In genomic region chr14:103778533-103779151, GRCm38 (mm10) we compare ENCODE assay signal across 8 mouse cellular contexts.
DNase-seq lines count a peak whose midpoint lies in the region; ATAC-seq and TF ChIP-seq lines count a peak whose summit lies in the region.

No protein-coding gene starts in this region.

- WGBS in heart, postnatal 0 days, result 57% methylated on average over 13 of the region's 13 CpGs
- 68% methylated on average over 13 of the region's 13 CpGs for WGBS in heart, embryonic 10.5 days
- WGBS in embryonic facial prominence, embryonic 15.5 days, result 28% methylated on average over 13 of the region's 13 CpGs
- 13% methylated on average over 13 of the region's 13 CpGs for WGBS in midbrain, embryonic 12.5 days
- 73% methylated on average over 13 of the region's 13 CpGs for WGBS in liver, postnatal 0 days (ENCODE audit: insufficient replicate concordance)

- no peak overlapping the region; the same call in 1 of the 2 replicates for H3K9ac ChIP-seq in heart, postnatal 0 days (replicated peaks; ENCODE audit: low read depth, low read length)
- no peak overlapping the region for H3K9ac ChIP-seq in embryonic facial prominence, embryonic 15.5 days
- H3K9ac ChIP-seq in midbrain, embryonic 12.5 days (replicated peaks), result peak overlapping the region; percentile 52; the same call in 1 of the 2 replicates
- no peak overlapping the region for H3K9ac ChIP-seq in liver, postnatal 0 days (replicated peaks)

- peak overlapping the region; percentile 34 for H3K4me3 ChIP-seq in heart, postnatal 0 days (ENCODE audit: low read depth, low read length)
- H3K4me3 ChIP-seq in heart, embryonic 10.5 days, result no peak overlapping the region; the same call in 1 of the 2 replicates
- peak overlapping the region; percentile 29 for H3K4me3 ChIP-seq in embryonic facial prominence, embryonic 15.5 days (replicated peaks)
- H3K4me3 ChIP-seq in midbrain, embryonic 12.5 days, result peak overlapping the region; percentile 23
- H3K4me3 ChIP-seq in liver, postnatal 0 days (ENCODE audit: low read depth, low read length), result no peak overlapping the region

- TF ChIP-seq CTCF in heart, postnatal 0 days (IDR thresholded peaks at IDR 0.05; ENCODE audit: low read depth), result no peak
- TF ChIP-seq CTCF in liver, postnatal 0 days (IDR thresholded peaks at IDR 0.05; ENCODE audit: low read depth), result no peak

- H3K9me3 ChIP-seq in heart, postnatal 0 days (replicated peaks; ENCODE audit: control insufficient read depth, low read length), result no peaks in the 10 kb centered on the region
- H3K9me3 ChIP-seq in heart, embryonic 10.5 days, result no peaks in the 10 kb centered on the region
- H3K9me3 ChIP-seq in embryonic facial prominence, embryonic 15.5 days (replicated peaks), result no peaks in the 10 kb centered on the region
- peaks cover 5% of the 10 kb centered on the region; the same call in 1 of the 2 replicates for H3K9me3 ChIP-seq in midbrain, embryonic 12.5 days
- H3K9me3 ChIP-seq in liver, postnatal 0 days (ENCODE audit: low read length), result no peaks in the 10 kb centered on the region

- no peaks in the 10 kb centered on the region for H3K27me3 ChIP-seq in heart, postnatal 0 days (ENCODE audit: control insufficient read depth, insufficient read depth, low read length)
- no peaks in the 10 kb centered on the region for H3K27me3 ChIP-seq in heart, embryonic 10.5 days (ENCODE audit: insufficient read depth, poor library complexity, severe bottlenecking)
- no peaks in the 10 kb centered on the region for H3K27me3 ChIP-seq in embryonic facial prominence, embryonic 15.5 days
- H3K27me3 ChIP-seq in midbrain, embryonic 12.5 days, result no peaks in the 10 kb centered on the region
- no peaks in the 10 kb centered on the region for H3K27me3 ChIP-seq in liver, postnatal 0 days (ENCODE audit: insufficient read depth, low read length)

- H3K4me2 ChIP-seq in heart, postnatal 0 days (ENCODE audit: low read depth, low read length), result peak overlapping the region; percentile 58
- H3K4me2 ChIP-seq in embryonic facial prominence, embryonic 15.5 days (replicated peaks), result peak overlapping the region; percentile 50
- H3K4me2 ChIP-seq in midbrain, embryonic 12.5 days (replicated peaks), result peak overlapping the region; percentile 47
- no peak overlapping the region for H3K4me2 ChIP-seq in liver, postnatal 0 days (ENCODE audit: low read depth, low read length)

- TF ChIP-seq EP300 in heart, postnatal 0 days (IDR thresholded peaks at IDR 0.05; ENCODE audit: low read depth), result no peak
- no peak for TF ChIP-seq EP300 in liver, postnatal 0 days (IDR thresholded peaks at IDR 0.05; ENCODE audit: low read depth)

- no peak overlapping the region for H3K27ac ChIP-seq in heart, postnatal 0 days (ENCODE audit: low read depth)
- no peak overlapping the region for H3K27ac ChIP-seq in heart, embryonic 10.5 days
- H3K27ac ChIP-seq in embryonic facial prominence, embryonic 15.5 days (replicated peaks), result no peak overlapping the region
- peak overlapping the region; percentile 90 for H3K27ac ChIP-seq in midbrain, embryonic 12.5 days (replicated peaks)
- no peak overlapping the region for H3K27ac ChIP-seq in liver, postnatal 0 days (ENCODE audit: low read depth)

- DNase-seq in heart, postnatal 0 days (ENCODE audit: low spot score), result no peak
- DNase-seq in heart, embryonic 10.5 days (ENCODE audit: low spot score), result no peak
- peak; percentile 21 to 24 for DNase-seq in kidney, adult 8-10 months
- no peak for DNase-seq in urinary bladder, postnatal 36 days (ENCODE audit: low spot score in 2 of 2)
- no peak for DNase-seq in gastrocnemius, adult 8-10 months (ENCODE audit: low spot score in 2 of 2)
- DNase-seq in liver, postnatal 0 days, result no peak

- H3K4me1 ChIP-seq in heart, postnatal 0 days (ENCODE audit: control insufficient read depth, insufficient read depth), result no peaks in the 10 kb centered on the region
- H3K4me1 ChIP-seq in heart, embryonic 10.5 days, result no peaks in the 10 kb centered on the region
- H3K4me1 ChIP-seq in embryonic facial prominence, embryonic 15.5 days, result no peaks in the 10 kb centered on the region
- H3K4me1 ChIP-seq in midbrain, embryonic 12.5 days, result peaks cover 27% of the 10 kb centered on the region
- H3K4me1 ChIP-seq in liver, postnatal 0 days (ENCODE audit: insufficient read depth), result peaks cover 2% of the 10 kb centered on the region; the same call in 1 of the 2 replicates

- no peaks in the 10 kb centered on the region for H3K36me3 ChIP-seq in heart, postnatal 0 days (replicated peaks; ENCODE audit: control insufficient read depth, insufficient read depth, low read length)
- H3K36me3 ChIP-seq in heart, embryonic 10.5 days, result no peaks in the 10 kb centered on the region
- H3K36me3 ChIP-seq in embryonic facial prominence, embryonic 15.5 days, result no peaks in the 10 kb centered on the region
- no peaks in the 10 kb centered on the region for H3K36me3 ChIP-seq in midbrain, embryonic 12.5 days
- no peaks in the 10 kb centered on the region for H3K36me3 ChIP-seq in liver, postnatal 0 days (replicated peaks; ENCODE audit: insufficient read depth, low read length)

- no peak for ATAC-seq in heart, postnatal 0 days (ENCODE audit: insufficient read depth, low read depth)
- ATAC-seq in embryonic facial prominence, embryonic 15.5 days (ENCODE audit: insufficient number of reproducible peaks, low FRiP score, low TSS enrichment, low read depth), result no peak
- ATAC-seq in midbrain, embryonic 12.5 days (ENCODE audit: low FRiP score, low read depth), result peak; percentile 83
- ATAC-seq in liver, postnatal 0 days, result no peak

Comparison
In these comparisons a context has a peak if more than half of its experiments do, and no peak if none do; other contexts are left out.
1. H3K4me3 ChIP-seq: peak in heart, postnatal 0 days (single experiment), embryonic facial prominence, embryonic 15.5 days (single experiment) and midbrain, embryonic 12.5 days (single experiment); none in heart, embryonic 10.5 days (single experiment) and liver, postnatal 0 days (single experiment).
2. DNase-seq: peak in kidney, adult 8-10 months (2 of 2); none in heart, postnatal 0 days (single experiment), heart, embryonic 10.5 days (single experiment), urinary bladder, postnatal 36 days (0 of 2), gastrocnemius, adult 8-10 months (0 of 2) and liver, postnatal 0 days (single experiment).